Mouse (Mus musculus): ENCODE results near the gene Fgf2. TPM values are rescaled to one million over a fixed set of nuclear protein-coding genes. Genes with fewer than 3 reads are reported as not detected.

Fgf2 gene
- total and polyA plus RNA-seq, 3 experiments, result 0.25 to 0.70 TPM; not detected in 1

DNA sequence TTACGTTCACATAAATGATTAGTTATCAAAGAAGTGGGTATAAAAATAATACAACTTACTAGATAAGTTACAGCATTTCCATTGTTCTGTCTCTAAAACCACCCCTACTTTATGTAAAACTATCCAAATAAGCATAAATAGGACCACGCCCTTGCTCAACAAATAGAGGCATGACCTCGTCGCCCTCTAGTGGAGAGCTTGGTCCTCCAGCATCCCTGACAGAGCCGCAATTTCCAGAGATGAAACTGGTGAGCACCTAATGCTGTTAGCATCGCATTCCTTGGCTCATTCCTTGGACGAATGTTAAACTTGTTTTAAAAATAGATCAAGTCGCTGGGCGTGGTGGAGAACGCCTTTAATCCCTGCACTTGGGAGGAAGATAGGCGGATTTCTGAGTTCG is 45.5 kb upstream of the Fgf2 start:
- H3K27ac ChIP-seq (ENCODE audit: insufficient read depth, low read depth), result no peak overlapping the region
- peak; percentile 76 for DNase-seq (ENCODE audit: extremely low read depth)
- H3K9me3 ChIP-seq (replicated peaks; ENCODE audit: low read length), result peaks cover 6% of the 10 kb centered on the region
- no peak for TF ChIP-seq MAFK (IDR thresholded peaks at IDR 0.05; ENCODE audit: insufficient replicate concordance, low read length)
- TF ChIP-seq CTCF (conservative IDR thresholded peaks at IDR 0.05 in 1 of 2, IDR thresholded peaks at IDR 0.05 in 1 of 2; ENCODE audit: low read depth in 2 of 2, low read length in 2 of 2), result peak; percentile 69 to 87
- TF ChIP-seq CHD1 (IDR thresholded peaks at IDR 0.05; ENCODE audit: low read depth, low read length), result no peak
- TF ChIP-seq POLR2AphosphoS2 (IDR thresholded peaks at IDR 0.05; ENCODE audit: low read depth, low read length), result no peak
- TF ChIP-seq MYC (IDR thresholded peaks at IDR 0.05; ENCODE audit: low read depth, low read length), result 0 out of 2 replicates have a peak, but pooled peaks have one; percentile 37
- TF ChIP-seq SMC3 (IDR thresholded peaks at IDR 0.05; ENCODE audit: low read depth, low read length), result peak; percentile 84
- peak; percentile 75 for TF ChIP-seq RAD21 (IDR thresholded peaks at IDR 0.05; ENCODE audit: low read depth, low read length)
- no peak for TF ChIP-seq JUN (IDR thresholded peaks at IDR 0.05; ENCODE audit: insufficient read depth, low read depth, low read length)
- H3K9ac ChIP-seq (ENCODE audit: insufficient read depth, low read depth), result no peak overlapping the region
- H3K4me3 ChIP-seq (replicated peaks in 1 of 3; ENCODE audit: low read depth in 2 of 3, low read length in 2 of 3, poor library complexity in 1 of 3), result no peak overlapping the region
- peaks cover 0 to 8% of the 10 kb centered on the region in 2 experiments; a peak in 2 of 4 replicates for H3K4me1 ChIP-seq (ENCODE audit: control insufficient read depth in 1 of 2, insufficient read depth in 2 of 2)
- dilution Hi-C loops (cut with MboI; ENCODE audit: extremely low pct_ligation_motif_present, extremely low pct_unique_long_range_greater_than_20kb, low sequenced_read_pairs), result no loop called here
- H3K36me3 ChIP-seq (replicated peaks in 1 of 2; ENCODE audit: control insufficient read depth in 1 of 2, insufficient read depth in 1 of 2, low read length in 1 of 2), result no peaks in the 10 kb centered on the region
- H3K4me2 ChIP-seq (ENCODE audit: insufficient read depth, low read depth, poor library complexity, severe bottlenecking), result no peak overlapping the region
- in situ Hi-C loops (cut with MboI; ENCODE audit: low pct_ligation_motif_present, low pct_unique_long_range_greater_than_20kb, low sequenced_read_pairs), result no loop called here
- no peaks in the 10 kb centered on the region for H3K79me2 ChIP-seq (replicated peaks; ENCODE audit: control insufficient read depth, extremely low read depth, insufficient read depth, poor library complexity, severe bottlenecking)
- H3K27me3 ChIP-seq (replicated peaks), result no peaks in the 10 kb centered on the region

DNA sequence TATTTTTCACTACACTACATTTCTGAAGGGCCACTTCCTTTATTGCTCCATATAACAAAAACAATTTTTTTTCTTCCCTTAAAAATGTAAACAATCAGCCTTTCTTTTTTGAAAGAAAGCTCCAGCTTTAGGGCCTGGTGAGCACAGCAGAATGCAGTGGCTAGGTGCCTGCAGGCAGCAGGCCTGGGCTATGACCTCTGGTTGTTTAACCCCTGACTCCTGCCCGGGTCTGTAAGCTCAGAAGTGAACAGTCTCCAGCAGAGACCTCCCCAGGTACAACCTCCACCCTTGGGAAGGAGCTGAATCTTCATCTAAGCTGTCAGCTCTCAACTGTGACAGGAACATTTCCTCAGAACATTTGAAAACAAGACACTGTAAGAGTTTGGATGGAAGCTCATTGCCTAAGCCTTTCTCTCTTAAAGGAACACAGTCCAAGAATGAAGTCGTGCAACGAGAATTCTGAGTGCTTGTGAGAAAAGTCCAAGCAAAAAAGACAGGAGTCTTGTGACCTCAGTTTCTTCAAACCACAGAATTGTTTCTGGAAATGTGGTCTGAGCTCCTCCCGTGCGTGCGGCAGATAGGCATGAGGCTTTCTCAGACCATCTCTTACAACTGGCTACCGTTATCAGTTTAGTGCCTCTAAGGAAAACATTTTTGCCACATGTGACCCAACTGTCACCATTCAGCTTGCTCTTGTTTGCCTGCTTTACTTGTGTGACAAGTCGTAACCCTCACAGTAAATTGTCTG is 44.6 kb upstream of the Fgf2 start:
- Histone ChIP-seq H3K4me2 (ENCODE audit: insufficient read depth, low read depth, poor library complexity, severe bottlenecking) (no peak overlapping the region), H3K79me2 (replicated peaks; ENCODE audit: control insufficient read depth, extremely low read depth, insufficient read depth, poor library complexity, severe bottlenecking) (no peaks in the 10 kb centered on the region), H3K36me3 (replicated peaks in 1 of 2; ENCODE audit: control insufficient read depth in 1 of 2, insufficient read depth in 1 of 2, low read length in 1 of 2) (no peaks in the 10 kb centered on the region), H3K27ac (ENCODE audit: insufficient read depth, low read depth) (no peak overlapping the region), H3K27me3 (replicated peaks) (no peaks in the 10 kb centered on the region), H3K9me3 (replicated peaks; ENCODE audit: low read length) (peaks cover 6% of the 10 kb centered on the region), H3K9ac (ENCODE audit: insufficient read depth, low read depth) (no peak overlapping the region), H3K4me1 (ENCODE audit: control insufficient read depth in 1 of 2, insufficient read depth in 2 of 2) (peaks cover 0 to 8% of the 10 kb centered on the region in 2 experiments; a peak in 2 of 4 replicates), H3K4me3 (replicated peaks in 1 of 3; ENCODE audit: low read depth in 2 of 3, low read length in 2 of 3, poor library complexity in 1 of 3) (no peak overlapping the region)
- in situ Hi-C loops (cut with MboI; ENCODE audit: low pct_ligation_motif_present, low pct_unique_long_range_greater_than_20kb, low sequenced_read_pairs), result no loop called here
- no peak for DNase-seq (ENCODE audit: extremely low read depth)
- dilution Hi-C loops (cut with MboI; ENCODE audit: extremely low pct_ligation_motif_present, extremely low pct_unique_long_range_greater_than_20kb, low sequenced_read_pairs), result no loop called here
- TF ChIP-seq NRF1 (IDR thresholded peaks at IDR 0.05; ENCODE audit: low read depth, low read length), result no peak
- no peak for TF ChIP-seq SMC3 (IDR thresholded peaks at IDR 0.05; ENCODE audit: low read depth, low read length)
- TF ChIP-seq TBP (conservative IDR thresholded peaks at IDR 0.05; ENCODE audit: low read depth, low read length), result no peak
- TF ChIP-seq MXI1 (IDR thresholded peaks at IDR 0.05; ENCODE audit: low read depth, low read length), result no peak
- TF ChIP-seq POLR2A (IDR thresholded peaks at IDR 0.05; ENCODE audit: low read depth, low read length), result no peak
- no peak for TF ChIP-seq HCFC1 (IDR thresholded peaks at IDR 0.05; ENCODE audit: low read depth, low read length)
- no peak for TF ChIP-seq E2F4 (IDR thresholded peaks at IDR 0.05; ENCODE audit: insufficient replicate concordance, low read depth, low read length)
- no peak for TF ChIP-seq BHLHE40 (IDR thresholded peaks at IDR 0.05; ENCODE audit: low read depth, low read length)
- no peak for TF ChIP-seq ETS1 (conservative IDR thresholded peaks at IDR 0.05; ENCODE audit: low read depth, low read length)
- no peak for TF ChIP-seq MYC (IDR thresholded peaks at IDR 0.05; ENCODE audit: low read depth, low read length)
- no peak for TF ChIP-seq MEF2A (IDR thresholded peaks at IDR 0.05; ENCODE audit: borderline replicate concordance, low read depth, low read length)
- no peak for TF ChIP-seq MAX (IDR thresholded peaks at IDR 0.05; ENCODE audit: low read length)
- no peak for TF ChIP-seq NELFE (IDR thresholded peaks at IDR 0.05; ENCODE audit: low read depth, low read length)
- no peak for TF ChIP-seq USF2 (conservative IDR thresholded peaks at IDR 0.05; ENCODE audit: low read depth, low read length)
- TF ChIP-seq USF1 (IDR thresholded peaks at IDR 0.05; ENCODE audit: low read depth, low read length), result no peak
- no peak for TF ChIP-seq UBTF (IDR thresholded peaks at IDR 0.05; ENCODE audit: low read depth, low read length)
- TF ChIP-seq ZKSCAN1 (IDR thresholded peaks at IDR 0.05; ENCODE audit: borderline replicate concordance, low read depth, low read length), result no peak
